Mouse (Mus musculus) layer of hippocampus, postnatal 36 days (tissue): ENCODE data around the gene Trub2. TPM values are rescaled to one million over a fixed set of nuclear protein-coding genes. Genes with fewer than 3 reads are reported as not detected.

Experiments
- DNase-seq, 2 experiments: peaks; one replicate each; pipeline ENCODE4 v3.0.0; 2022
- total RNA-seq, 2 experiments: library from RNA; stranded (reverse); gene quantifications; 2 replicates each; pipeline ENCODE4 v1.2.3; 2021

Gene Trub2
- total RNA-seq, 2 experiments from 2014 or later = 39.9 to 46.6 TPM

- no peak for DNase-seq
Measured at GRCm38 (mm10) chr2:29724664-29725365, 63.5 kb downstream of the Trub2 start.

GRCm38 (mm10) chr2:29723132-29723531 lies 65.2 kb downstream of the Trub2 start:
- DNase-seq = no peak

GRCm38 (mm10) chr2:29718581-29718980 lies 69.7 kb downstream of the Trub2 start:
- no peak for DNase-seq

- no peak for DNase-seq
Measured at GRCm38 (mm10) chr2:29716691-29717090, 71.6 kb downstream of the Trub2 start.

- no peak for DNase-seq
Measured at GRCm38 (mm10) chr2:29716143-29716542, 72.2 kb downstream of the Trub2 start.

GRCm38 (mm10) chr2:29714127-29714526 lies 74.2 kb downstream of the Trub2 start:
- DNase-seq = no peak

GRCm38 (mm10) chr2:29713501-29713900 lies 74.8 kb downstream of the Trub2 start:
- DNase-seq = no peak

- no peak for DNase-seq
Measured at GRCm38 (mm10) chr2:29711877-29712276, 76.4 kb downstream of the Trub2 start.

Other genes starting within 250 kb of the Trub2 start
- gene Rapgef1, start 168.8 kb downstream of the Trub2 start, total RNA-seq = 10 to 100 TPM; 94.0 to 99.0 TPM
- gene Gm13420, start 36.8 kb downstream of the Trub2 start, total RNA-seq = under 1 TPM; 0.58 to 0.75 TPM
- gene Gm13547, start 29.2 kb downstream of the Trub2 start, total RNA-seq = not detected
- gene Coq4, start 1.0 kb downstream of the Trub2 start, total RNA-seq = 10 to 100 TPM; 23.3 to 28.9 TPM
- gene Slc27a4, start 14.1 kb upstream of the Trub2 start, total RNA-seq = 10 to 100 TPM; 69.6 to 70.5 TPM
- 10 to 100 TPM; 36.6 to 49.5 TPM for gene Urm1, start 31.6 kb upstream of the Trub2 start, total RNA-seq
- gene Cercam, start 80.7 kb upstream of the Trub2 start, total RNA-seq = 1 to 10 TPM; 6.6 to 7.7 TPM
- gene Odf2, start 100.7 kb upstream of the Trub2 start, total RNA-seq = 100 to 1,000 TPM; 101 to 114 TPM
- gene Gle1, start 146.9 kb upstream of the Trub2 start, total RNA-seq = 10 to 100 TPM; 38.7 to 45.5 TPM
- gene Sptan1, start 177.1 kb upstream of the Trub2 start, total RNA-seq = 100 to 1,000 TPM; 824 to 881 TPM